Mouse (Mus musculus): ENCODE results near the gene Mmrn2. TPM values are rescaled to one million over a fixed set of nuclear protein-coding genes. Genes with fewer than 3 reads are reported as not detected.

The Mmrn2 gene
- total and polyA plus RNA-seq, 2 experiments from 2014 or later: 2.6 to 8.1 TPM

GRCm38 (mm10) chr14:34417501-34417900 is 42.2 kb downstream of the Mmrn2 start:
- H3K27me3 ChIP-seq (ENCODE audit: insufficient read depth, low read length): no peaks in the 10 kb centered on the region
- H3K9me3 ChIP-seq (ENCODE audit: low read length): no peaks in the 10 kb centered on the region
- H3K4me3 ChIP-seq (ENCODE audit: low read length): no peak overlapping the region
- no peaks in the 10 kb centered on the region for H3K4me1 ChIP-seq (ENCODE audit: insufficient read depth, low read length)
- no peak overlapping the region for H3K4me2 ChIP-seq (ENCODE audit: low read depth, low read length)
- H3K27ac ChIP-seq: no peak overlapping the region
- peaks cover 15% of the 10 kb centered on the region; the same call in 1 of the 2 replicates for H3K36me3 ChIP-seq (ENCODE audit: insufficient read depth, low read length)
- no peak for ATAC-seq
- no peak for DNase-seq (ENCODE audit: low spot score)
- TF ChIP-seq CTCF (IDR thresholded peaks at IDR 0.05; ENCODE audit: low read depth): no peak
- 71% methylated on average over 5 of the region's 5 CpGs for WGBS
- no peak overlapping the region for H3K9ac ChIP-seq (replicated peaks; ENCODE audit: low read length)

- ATAC-seq (no peak), DNase-seq (ENCODE audit: low spot score) (no peak)
- Histone ChIP-seq H3K4me1 (ENCODE audit: insufficient read depth, low read length) (no peaks in the 10 kb centered on the region), H3K9ac (replicated peaks; ENCODE audit: low read length) (no peak overlapping the region), H3K27me3 (ENCODE audit: insufficient read depth, low read length) (no peaks in the 10 kb centered on the region), H3K27ac (no peak overlapping the region), H3K9me3 (ENCODE audit: low read length) (no peaks in the 10 kb centered on the region), H3K4me2 (ENCODE audit: low read depth, low read length) (no peak overlapping the region), H3K4me3 (ENCODE audit: low read length) (no peak overlapping the region), H3K36me3 (ENCODE audit: insufficient read depth, low read length) (peaks cover 16% of the 10 kb centered on the region; the same call in 1 of the 2 replicates)
- TF ChIP-seq CTCF (IDR thresholded peaks at IDR 0.05; ENCODE audit: low read depth): no peak
- 95% methylated on average over 1 of the region's 1 CpGs for WGBS
Measured at GRCm38 (mm10) chr14:34421078-34421477, 45.8 kb downstream of the Mmrn2 start.

DNA sequence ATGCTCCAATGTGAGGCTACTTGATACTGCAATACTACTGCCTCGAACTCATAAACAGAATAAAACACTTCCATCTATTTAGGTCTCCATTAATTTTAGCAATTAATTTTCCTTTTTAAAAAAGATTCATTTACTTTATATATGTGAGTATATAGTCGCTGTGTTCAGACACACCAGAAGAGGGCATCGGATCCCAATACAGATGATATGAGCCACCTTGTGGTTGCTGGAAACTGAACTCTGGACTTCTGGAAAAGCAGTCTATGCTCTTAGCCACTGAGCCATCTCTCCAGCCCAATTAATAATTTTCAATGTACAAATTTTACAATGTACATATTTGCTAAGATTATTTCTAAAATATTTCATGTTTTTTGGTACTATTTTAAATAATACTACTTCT is 53.0 kb downstream of the Mmrn2 start:
- WGBS: 98% methylated on average over 3 of the region's 3 CpGs
- no peaks in the 10 kb centered on the region for H3K9me3 ChIP-seq (ENCODE audit: low read length)
- no peak overlapping the region for H3K4me3 ChIP-seq (ENCODE audit: low read length)
- no peak overlapping the region for H3K4me2 ChIP-seq (ENCODE audit: low read depth, low read length)
- ATAC-seq (no peak), DNase-seq (ENCODE audit: low spot score) (no peak)
- no peak overlapping the region for H3K9ac ChIP-seq (replicated peaks; ENCODE audit: low read length)
- H3K27me3 ChIP-seq (ENCODE audit: insufficient read depth, low read length): no peaks in the 10 kb centered on the region
- no peak overlapping the region for H3K27ac ChIP-seq
- peak; percentile 40 for TF ChIP-seq CTCF (IDR thresholded peaks at IDR 0.05; ENCODE audit: low read depth)
- no peaks in the 10 kb centered on the region for H3K4me1 ChIP-seq (ENCODE audit: insufficient read depth, low read length)
- H3K36me3 ChIP-seq (ENCODE audit: insufficient read depth, low read length): peaks cover 18% of the 10 kb centered on the region; the same call in 1 of the 2 replicates

- Histone ChIP-seq H3K36me3 (ENCODE audit: insufficient read depth, low read length) (peaks cover 16% of the 10 kb centered on the region; the same call in 1 of the 2 replicates), H3K9me3 (ENCODE audit: low read length) (no peaks in the 10 kb centered on the region), H3K4me3 (ENCODE audit: low read length) (no peak overlapping the region), H3K4me1 (ENCODE audit: insufficient read depth, low read length) (no peaks in the 10 kb centered on the region), H3K27ac (no peak overlapping the region), H3K4me2 (ENCODE audit: low read depth, low read length) (no peak overlapping the region), H3K9ac (replicated peaks; ENCODE audit: low read length) (no peak overlapping the region), H3K27me3 (ENCODE audit: insufficient read depth, low read length) (no peaks in the 10 kb centered on the region)
- ATAC-seq (no peak), DNase-seq (ENCODE audit: low spot score) (no peak)
- no peak for TF ChIP-seq CTCF (IDR thresholded peaks at IDR 0.05; ENCODE audit: low read depth)
- WGBS: 83% methylated on average over 1 of the region's 1 CpGs
Measured at GRCm38 (mm10) chr14:34429069-34429468, 53.8 kb downstream of the Mmrn2 start.

GRCm38 (mm10) chr14:34440526-34441066 is 65.3 kb downstream of the Mmrn2 start:
- Histone ChIP-seq H3K4me3 (ENCODE audit: low read length) (no peak overlapping the region), H3K4me2 (ENCODE audit: low read depth, low read length) (no peak overlapping the region), H3K4me1 (ENCODE audit: insufficient read depth, low read length) (no peaks in the 10 kb centered on the region), H3K27ac (no peak overlapping the region), H3K9me3 (ENCODE audit: low read length) (no peaks in the 10 kb centered on the region), H3K27me3 (ENCODE audit: insufficient read depth, low read length) (no peaks in the 10 kb centered on the region), H3K9ac (replicated peaks; ENCODE audit: low read length) (no peak overlapping the region), H3K36me3 (ENCODE audit: insufficient read depth, low read length) (no peaks in the 10 kb centered on the region; the same call in 1 of the 2 replicates)
- 77% methylated on average over 3 of the region's 3 CpGs for WGBS
- no peak for ATAC-seq
- TF ChIP-seq CTCF (IDR thresholded peaks at IDR 0.05; ENCODE audit: low read depth): no peak
- DNase-seq (ENCODE audit: low spot score): no peak

DNA sequence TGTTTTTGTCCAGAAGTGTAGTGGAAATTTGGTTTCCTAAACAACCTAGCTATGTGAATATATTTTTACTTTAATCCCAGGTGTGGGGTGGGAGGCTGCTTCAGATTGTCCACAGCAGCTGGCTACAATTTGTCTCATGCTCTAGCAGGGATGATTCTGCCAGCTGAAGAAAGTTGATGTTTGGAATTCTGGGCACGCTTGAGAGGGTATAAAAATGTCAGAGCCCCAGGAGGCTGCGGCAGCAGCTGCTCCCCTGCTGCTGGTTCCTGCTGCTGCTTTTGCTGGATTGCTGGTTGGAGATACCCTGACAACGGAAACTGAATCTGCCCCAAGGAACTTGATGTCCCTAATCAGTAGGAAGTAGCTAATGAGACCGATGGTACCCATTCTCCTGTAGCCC is 67.3 kb downstream of the Mmrn2 start:
- no peak for TF ChIP-seq CTCF (IDR thresholded peaks at IDR 0.05; ENCODE audit: low read depth)
- Histone ChIP-seq H3K4me2 (ENCODE audit: low read depth, low read length) (no peak overlapping the region), H3K4me3 (ENCODE audit: low read length) (no peak overlapping the region), H3K9ac (replicated peaks; ENCODE audit: low read length) (no peak overlapping the region), H3K4me1 (ENCODE audit: insufficient read depth, low read length) (no peaks in the 10 kb centered on the region), H3K27ac (no peak overlapping the region), H3K9me3 (ENCODE audit: low read length) (no peaks in the 10 kb centered on the region), H3K27me3 (ENCODE audit: insufficient read depth, low read length) (no peaks in the 10 kb centered on the region), H3K36me3 (ENCODE audit: insufficient read depth, low read length) (peaks cover 2% of the 10 kb centered on the region; the same call in 1 of the 2 replicates)
- ATAC-seq: peak; percentile 35; the same call in 1 of the 2 replicates
- WGBS: 36% methylated on average over 4 of the region's 4 CpGs
- peak; percentile 52 for DNase-seq (ENCODE audit: low spot score)

DNA sequence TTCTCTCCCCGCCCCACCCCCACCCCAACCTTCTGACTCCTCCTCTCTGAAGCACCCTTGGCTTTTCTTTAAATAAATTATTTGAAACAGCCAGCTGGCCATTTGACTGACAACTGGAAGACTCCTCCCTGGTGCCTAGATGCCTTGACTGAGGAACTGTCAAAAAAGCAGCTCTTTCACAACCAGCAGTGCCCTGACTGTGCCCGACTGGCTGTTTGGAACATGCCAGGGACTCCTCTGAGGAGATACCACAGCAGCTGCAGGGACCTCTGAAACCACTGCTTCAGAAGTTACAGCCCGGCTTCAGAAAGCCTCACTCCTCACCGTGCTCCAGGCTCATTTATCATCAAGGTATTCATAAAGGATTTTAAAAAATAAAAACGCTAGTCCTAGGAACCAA is 69.1 kb downstream of the Mmrn2 start:
- no peaks in the 10 kb centered on the region for H3K27me3 ChIP-seq (ENCODE audit: insufficient read depth, low read length)
- no peaks in the 10 kb centered on the region for H3K9me3 ChIP-seq (ENCODE audit: low read length)
- H3K27ac ChIP-seq: no peak overlapping the region
- H3K4me2 ChIP-seq (ENCODE audit: low read depth, low read length): no peak overlapping the region
- no peak overlapping the region for H3K9ac ChIP-seq (replicated peaks; ENCODE audit: low read length)
- H3K4me3 ChIP-seq (ENCODE audit: low read length): no peak overlapping the region
- TF ChIP-seq CTCF (IDR thresholded peaks at IDR 0.05; ENCODE audit: low read depth): no peak
- no peak for DNase-seq (ENCODE audit: low spot score)
- no peak for ATAC-seq
- H3K4me1 ChIP-seq (ENCODE audit: insufficient read depth, low read length): no peaks in the 10 kb centered on the region
- WGBS: 73% methylated on average over 5 of the region's 5 CpGs
- peaks cover 2% of the 10 kb centered on the region; the same call in 1 of the 2 replicates for H3K36me3 ChIP-seq (ENCODE audit: insufficient read depth, low read length)
